In genomic region chr1:155040086-155040726, GRCm38 (mm10) we compare ENCODE assay signal across 8 mouse cellular contexts. TPM values are rescaled to one million over a fixed set of nuclear protein-coding genes. Genes with fewer than 3 reads are reported as not detected.
DNase-seq lines count a peak whose midpoint lies in the region; ATAC-seq and TF ChIP-seq lines count a peak whose summit lies in the region.

No protein-coding gene starts in this region.

- WGBS in midbrain, embryonic 10.5 days, result 70% methylated on average over 9 of the region's 9 CpGs
- WGBS in midbrain, embryonic 16.5 days, result 56% methylated on average over 8 of the region's 9 CpGs
- WGBS in embryonic facial prominence, embryonic 10.5 days, result 57% methylated on average over 9 of the region's 9 CpGs
- 53% methylated on average over 8 of the region's 9 CpGs for WGBS in limb, embryonic 10.5 days
- 42% methylated on average over 9 of the region's 9 CpGs for WGBS in olfactory bulb, adult 2 months
- 61% methylated on average over 8 of the region's 9 CpGs for WGBS in midbrain, postnatal 0 days

- DNase-seq in midbrain, embryonic 10.5 days (ENCODE audit: low spot score), result no peak
- no peak for DNase-seq in embryonic facial prominence, embryonic 10.5 days (ENCODE audit: low spot score)
- no peak for DNase-seq in limb, embryonic 10.5 days (ENCODE audit: low spot score)
- no peak for DNase-seq in ovary, postnatal 36 days (ENCODE audit: low spot score)
- no peak for DNase-seq in midbrain, postnatal 0 days (ENCODE audit: low spot score)
- DNase-seq in right cerebral cortex, postnatal 10 days (ENCODE audit: low spot score in 2 of 2), result no peak

- no peaks in the 10 kb centered on the region for H3K36me3 ChIP-seq in midbrain, embryonic 10.5 days
- H3K36me3 ChIP-seq in midbrain, embryonic 16.5 days (ENCODE audit: control insufficient read depth, insufficient read depth, low read length), result no peaks in the 10 kb centered on the region
- H3K36me3 ChIP-seq in embryonic facial prominence, embryonic 10.5 days (replicated peaks), result no peaks in the 10 kb centered on the region
- no peaks in the 10 kb centered on the region for H3K36me3 ChIP-seq in limb, embryonic 10.5 days
- H3K36me3 ChIP-seq in midbrain, postnatal 0 days (ENCODE audit: insufficient read depth, low read length), result no peaks in the 10 kb centered on the region

- H3K4me1 ChIP-seq in midbrain, embryonic 10.5 days, result peaks cover 20% of the 10 kb centered on the region
- no peaks in the 10 kb centered on the region; the same call in 1 of the 2 replicates for H3K4me1 ChIP-seq in midbrain, embryonic 16.5 days (ENCODE audit: control insufficient read depth, insufficient read depth, low read length)
- peaks cover 27% of the 10 kb centered on the region for H3K4me1 ChIP-seq in embryonic facial prominence, embryonic 10.5 days
- peaks cover 19% of the 10 kb centered on the region for H3K4me1 ChIP-seq in limb, embryonic 10.5 days
- H3K4me1 ChIP-seq in olfactory bulb, adult 2 months (ENCODE audit: control insufficient read depth, insufficient read depth, low read length), result peaks cover 10% of the 10 kb centered on the region
- H3K4me1 ChIP-seq in midbrain, postnatal 0 days (ENCODE audit: insufficient read depth, low read length), result no peaks in the 10 kb centered on the region

- no peak for TF ChIP-seq POLR2A in olfactory bulb, adult 2 months (IDR thresholded peaks at IDR 0.05; ENCODE audit: insufficient read depth, low read depth, low read length)

- TF ChIP-seq CTCF in olfactory bulb, adult 2 months (IDR thresholded peaks at IDR 0.05; ENCODE audit: insufficient read depth, low read depth, low read length), result no peak
- TF ChIP-seq CTCF in midbrain, postnatal 0 days (IDR thresholded peaks at IDR 0.05), result no peak

- H3K27me3 ChIP-seq in midbrain, embryonic 10.5 days (ENCODE audit: low read depth, poor library complexity, severe bottlenecking), result no peaks in the 10 kb centered on the region
- H3K27me3 ChIP-seq in midbrain, embryonic 16.5 days (ENCODE audit: control insufficient read depth, insufficient read depth, low read depth, low read length), result no peaks in the 10 kb centered on the region
- H3K27me3 ChIP-seq in embryonic facial prominence, embryonic 10.5 days (replicated peaks; ENCODE audit: low read depth, poor library complexity, severe bottlenecking), result no peaks in the 10 kb centered on the region
- no peaks in the 10 kb centered on the region for H3K27me3 ChIP-seq in limb, embryonic 10.5 days (ENCODE audit: low read depth, poor library complexity, severe bottlenecking)
- H3K27me3 ChIP-seq in midbrain, postnatal 0 days (ENCODE audit: insufficient read depth, low read length), result no peaks in the 10 kb centered on the region

- no peak overlapping the region for H3K4me2 ChIP-seq in midbrain, embryonic 16.5 days (ENCODE audit: low read length)
- H3K4me2 ChIP-seq in midbrain, postnatal 0 days (ENCODE audit: low read depth, low read length, poor library complexity, severe bottlenecking), result no peak overlapping the region

- no peaks in the 10 kb centered on the region for H3K9me3 ChIP-seq in midbrain, embryonic 10.5 days (replicated peaks)
- H3K9me3 ChIP-seq in midbrain, embryonic 16.5 days (replicated peaks; ENCODE audit: control insufficient read depth, low read length, poor library complexity, severe bottlenecking), result no peaks in the 10 kb centered on the region
- no peaks in the 10 kb centered on the region for H3K9me3 ChIP-seq in embryonic facial prominence, embryonic 10.5 days
- H3K9me3 ChIP-seq in limb, embryonic 10.5 days (replicated peaks), result no peaks in the 10 kb centered on the region
- H3K9me3 ChIP-seq in midbrain, postnatal 0 days (ENCODE audit: low read length), result no peaks in the 10 kb centered on the region

- ATAC-seq in midbrain, embryonic 16.5 days, result no peak
- ATAC-seq in midbrain, postnatal 0 days (ENCODE audit: low FRiP score), result no peak

- no peak overlapping the region for H3K4me3 ChIP-seq in midbrain, embryonic 10.5 days
- no peak overlapping the region for H3K4me3 ChIP-seq in midbrain, embryonic 16.5 days (ENCODE audit: low read depth, low read length)
- H3K4me3 ChIP-seq in embryonic facial prominence, embryonic 10.5 days, result no peak overlapping the region
- no peak overlapping the region for H3K4me3 ChIP-seq in limb, embryonic 10.5 days
- no peak overlapping the region for H3K4me3 ChIP-seq in olfactory bulb, adult 2 months (ENCODE audit: insufficient read depth, low read depth, low read length)
- H3K4me3 ChIP-seq in midbrain, postnatal 0 days (ENCODE audit: low read depth, low read length), result no peak overlapping the region

- no peak overlapping the region for H3K9ac ChIP-seq in midbrain, embryonic 16.5 days (ENCODE audit: low read depth, low read length)
- H3K9ac ChIP-seq in midbrain, postnatal 0 days (replicated peaks; ENCODE audit: low read length, poor library complexity, severe bottlenecking), result no peak overlapping the region

- peak overlapping the region; percentile 33; the same call in 1 of the 2 replicates for H3K27ac ChIP-seq in midbrain, embryonic 10.5 days (replicated peaks)
- no peak overlapping the region for H3K27ac ChIP-seq in midbrain, embryonic 16.5 days (ENCODE audit: low read length)
- H3K27ac ChIP-seq in embryonic facial prominence, embryonic 10.5 days (replicated peaks), result peak overlapping the region; percentile 73
- H3K27ac ChIP-seq in limb, embryonic 10.5 days, result peak overlapping the region; percentile 72; the same call in 1 of the 2 replicates
- H3K27ac ChIP-seq in olfactory bulb, adult 2 months (ENCODE audit: insufficient read depth, low read depth, low read length), result peak overlapping the region; percentile 48; the same call in 1 of the 2 replicates
- no peak overlapping the region for H3K27ac ChIP-seq in midbrain, postnatal 0 days (ENCODE audit: low read depth, low read length)

RNA-seq across cellular contexts. Expression of gene Ier5, which starts 59.2 kb away (rescaled TPM):
- 4.0 and 4.3 TPM in 2 replicates for polyA plus RNA-seq in midbrain, embryonic 10.5 days (2016; fragmentation: Nextera tagmentation; extraction: Ambion mirVana)
- polyA plus RNA-seq in midbrain, embryonic 16.5 days (2015; fragmentation: Nextera tagmentation; extraction: Ambion mirVana), result 4.8 and 4.9 TPM in 2 replicates
- polyA plus RNA-seq in embryonic facial prominence, embryonic 10.5 days (2016; fragmentation: Nextera tagmentation; extraction: Ambion mirVana), result 4.4 TPM in 2 replicates
- polyA plus RNA-seq in limb, embryonic 10.5 days (2016; fragmentation: Nextera tagmentation; extraction: Ambion mirVana), result 4.5 and 6.9 TPM in 2 replicates
- not detected in 2 replicates for polyA plus RNA-seq in olfactory bulb, adult 2 months (2012; ENCODE audit: insufficient read depth, insufficient read length, low replicate concordance, missing spikeins)
- 30.1 and 44.2 TPM in 2 replicates for total RNA-seq in midbrain, postnatal 0 days (2014; rRNA removed)
- 3.9 and 4.0 TPM in 2 replicates for polyA plus RNA-seq in midbrain, postnatal 0 days (2015; fragmentation: Nextera tagmentation; extraction: Ambion mirVana)

Comparison
In these comparisons a context has a peak if more than half of its experiments do, and no peak if none do; other contexts are left out.
1. H3K27ac ChIP-seq: peak in midbrain, embryonic 10.5 days (single experiment), embryonic facial prominence, embryonic 10.5 days (single experiment), limb, embryonic 10.5 days (single experiment) and olfactory bulb, adult 2 months (single experiment); none in midbrain, embryonic 16.5 days (single experiment) and midbrain, postnatal 0 days (single experiment).